Mouse (Mus musculus) liver, embryonic 14.5 days (tissue): ENCODE measurements around the gene Dnajb7.

ENCODE experiments used
- CTCF ChIP-seq: IDR thresholded peaks from 2 replicates; pipeline ENCODE4 v1.5.1; 2016; ENCODE audit warnings: antibody characterized with exemption, low read depth, control low read depth
- EP300 ChIP-seq: IDR thresholded peaks from 2 replicates; pipeline ENCODE4 v1.6.1; 2016; ENCODE audit warnings: antibody characterized with exemption, low read depth

- TF ChIP-seq CTCF (no peak), EP300 (no peak)
Measured at GRCm38 (mm10) chr15:81368601-81369000, 39.5 kb downstream of the Dnajb7 start.
